Mouse (Mus musculus) adrenal gland, adult 8-10 months (tissue): ENCODE data around the gene Gm10439. TPM values are rescaled to one million over a fixed set of nuclear protein-coding genes. Genes with fewer than 3 reads are reported as not detected.
"Not testable (repeated sequence)": the region's sequence is repeated elsewhere in the genome, so short reads cannot be mapped to it uniquely, and the experiment has no call there.

Experiments used
- DNase-seq: peaks from one replicate; pipeline ENCODE4 v3.0.0; 2022
- total RNA-seq, 4 experiments: library from RNA; stranded (reverse); gene quantifications; 2 replicates each; pipeline ENCODE4 v1.2.4; 2022

Gm10439 gene
- not detected for total RNA-seq

DNA sequence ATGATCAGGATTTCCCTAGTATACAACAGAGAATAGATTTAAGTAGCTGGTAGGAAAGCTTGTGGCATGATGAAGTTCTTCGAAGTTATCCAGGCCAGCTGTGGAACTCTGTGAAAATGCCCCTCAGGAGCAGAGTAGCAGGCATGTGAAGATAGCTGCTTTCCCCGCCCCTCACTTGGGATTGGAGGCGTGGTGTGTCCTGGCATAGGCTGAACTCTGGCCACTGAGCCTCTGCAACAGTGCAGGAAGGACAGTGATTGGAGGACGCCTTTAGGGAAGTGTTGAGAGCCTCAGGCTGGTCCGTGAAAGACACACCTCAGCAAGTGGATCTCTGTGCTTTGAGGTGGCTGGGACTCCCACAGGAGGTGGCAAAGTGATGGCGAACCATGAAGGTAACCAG, at the start of gene Gm10439:
TSS of gene Gm10439 (plus strand) at position 301 of the 400 bp plus-strand sequence.
- not testable (repeated sequence) for DNase-seq

Other genes starting within 250 kb of the Gm10439 start
- not detected for gene Gm15085, start 147.0 kb upstream of the Gm10439 start, total RNA-seq
- gene Gm15097, start 189.9 kb downstream of the Gm10439 start, total RNA-seq = not detected